Mouse (Mus musculus): ENCODE results near the gene Sdsl. TPM values are rescaled to one million over a fixed set of nuclear protein-coding genes. Genes with fewer than 3 reads are reported as not detected.

Sdsl gene
- polyA plus RNA-seq (2014; fragmentation: Nextera tagmentation; extraction: Ambion mirVana): 5.8 and 6.7 TPM in 2 replicates

- H3K4me1 ChIP-seq (replicated peaks; ENCODE audit: control insufficient read depth, insufficient read depth, low read length): no peaks in the 10 kb centered on the region
- ATAC-seq (ENCODE audit: low FRiP score): no peak
- no peak within 1 kb of the TSS for H3K4me3 ChIP-seq (ENCODE audit: low read depth, low read length)
- H3K4me2 ChIP-seq (replicated peaks; ENCODE audit: low read depth, low read length): no peak within 1 kb of the TSS
- no peak within 1 kb of the TSS for H3K9ac ChIP-seq (ENCODE audit: low read depth, low read length)
- H3K36me3 ChIP-seq (ENCODE audit: control insufficient read depth, insufficient read depth, low read length): no peaks in the 10 kb centered on the region
- 77% methylated on average over 8 of the region's 8 CpGs for WGBS
- H3K9me3 ChIP-seq (ENCODE audit: control insufficient read depth, low read length): no peaks in the 10 kb centered on the region
- no peak within 1 kb of the TSS for H3K27ac ChIP-seq (ENCODE audit: low read depth, low read length)
- H3K27me3 ChIP-seq (ENCODE audit: control insufficient read depth, insufficient read depth, low read length): no peaks in the 10 kb centered on the region
- DNase-seq (ENCODE audit: low spot score): no peak
Measured at GRCm38 (mm10) chr5:120472770-120473169, at the start of gene Sdsl. Sdsl (minus strand) TSS chr5:120472810.

- DNase-seq (ENCODE audit: low spot score) (no peak), ATAC-seq (ENCODE audit: low FRiP score) (no peak)
- Histone ChIP-seq H3K27me3 (ENCODE audit: control insufficient read depth, insufficient read depth, low read length) (no peaks in the 10 kb centered on the region), H3K9me3 (ENCODE audit: control insufficient read depth, low read length) (no peaks in the 10 kb centered on the region), H3K9ac (ENCODE audit: low read depth, low read length) (no peak overlapping the region), H3K4me1 (replicated peaks; ENCODE audit: control insufficient read depth, insufficient read depth, low read length) (peaks cover 5% of the 10 kb centered on the region; the same call in 1 of the 2 replicates), H3K4me3 (ENCODE audit: low read depth, low read length) (no peak overlapping the region), H3K4me2 (replicated peaks; ENCODE audit: low read depth, low read length) (no peak overlapping the region), H3K27ac (ENCODE audit: low read depth, low read length) (no peak overlapping the region), H3K36me3 (ENCODE audit: control insufficient read depth, insufficient read depth, low read length) (no peaks in the 10 kb centered on the region)
- 47% methylated on average over 9 of the region's 9 CpGs for WGBS
Measured at GRCm38 (mm10) chr5:120517552-120517951, 44.9 kb upstream of the Sdsl start.

GRCm38 (mm10) chr5:120516221-120516984, 43.8 kb upstream of the Sdsl start:
- Histone ChIP-seq H3K4me1 (replicated peaks; ENCODE audit: control insufficient read depth, insufficient read depth, low read length) (peaks cover 5% of the 10 kb centered on the region), H3K4me3 (ENCODE audit: low read depth, low read length) (no peak overlapping the region), H3K9me3 (ENCODE audit: control insufficient read depth, low read length) (no peaks in the 10 kb centered on the region), H3K27ac (ENCODE audit: low read depth, low read length) (no peak overlapping the region), H3K27me3 (ENCODE audit: control insufficient read depth, insufficient read depth, low read length) (peaks cover 2% of the 10 kb centered on the region; the same call in 1 of the 2 replicates), H3K9ac (ENCODE audit: low read depth, low read length) (no peak overlapping the region), H3K4me2 (replicated peaks; ENCODE audit: low read depth, low read length) (no peak overlapping the region), H3K36me3 (ENCODE audit: control insufficient read depth, insufficient read depth, low read length) (no peaks in the 10 kb centered on the region)
- DNase-seq (ENCODE audit: low spot score) (no peak), ATAC-seq (ENCODE audit: low FRiP score) (no peak)
- 58% methylated on average over 15 of the region's 15 CpGs for WGBS

DNA sequence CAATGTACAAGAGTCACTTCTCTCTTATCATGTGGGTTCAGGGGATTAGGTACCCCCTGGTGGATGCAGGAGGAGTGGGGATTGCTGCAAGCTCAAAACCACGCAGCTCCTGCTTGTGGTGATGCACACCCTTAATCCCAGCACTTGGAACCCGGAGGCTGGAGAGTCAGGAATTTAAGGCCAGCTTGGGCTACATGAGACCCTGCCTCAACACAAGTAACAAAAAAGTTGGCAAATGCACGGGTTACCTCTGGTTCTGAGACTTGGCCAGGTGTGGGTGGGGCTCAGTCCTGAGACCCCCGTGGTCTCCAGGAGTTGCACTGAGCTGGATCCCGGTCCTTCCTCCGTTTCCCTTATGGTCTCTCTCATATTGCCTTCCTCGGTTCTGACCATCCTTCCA, 42.8 kb upstream of the Sdsl start:
- DNase-seq (ENCODE audit: low spot score) (no peak), ATAC-seq (ENCODE audit: low FRiP score) (no peak)
- Histone ChIP-seq H3K4me3 (ENCODE audit: low read depth, low read length) (no peak overlapping the region), H3K36me3 (ENCODE audit: control insufficient read depth, insufficient read depth, low read length) (no peaks in the 10 kb centered on the region), H3K4me2 (replicated peaks; ENCODE audit: low read depth, low read length) (no peak overlapping the region), H3K27ac (ENCODE audit: low read depth, low read length) (no peak overlapping the region), H3K9ac (ENCODE audit: low read depth, low read length) (no peak overlapping the region), H3K9me3 (ENCODE audit: control insufficient read depth, low read length) (no peaks in the 10 kb centered on the region), H3K27me3 (ENCODE audit: control insufficient read depth, insufficient read depth, low read length) (peaks cover 2% of the 10 kb centered on the region; the same call in 1 of the 2 replicates), H3K4me1 (replicated peaks; ENCODE audit: control insufficient read depth, insufficient read depth, low read length) (peaks cover 7% of the 10 kb centered on the region)
- 79% methylated on average over 7 of the region's 7 CpGs for WGBS

DNA sequence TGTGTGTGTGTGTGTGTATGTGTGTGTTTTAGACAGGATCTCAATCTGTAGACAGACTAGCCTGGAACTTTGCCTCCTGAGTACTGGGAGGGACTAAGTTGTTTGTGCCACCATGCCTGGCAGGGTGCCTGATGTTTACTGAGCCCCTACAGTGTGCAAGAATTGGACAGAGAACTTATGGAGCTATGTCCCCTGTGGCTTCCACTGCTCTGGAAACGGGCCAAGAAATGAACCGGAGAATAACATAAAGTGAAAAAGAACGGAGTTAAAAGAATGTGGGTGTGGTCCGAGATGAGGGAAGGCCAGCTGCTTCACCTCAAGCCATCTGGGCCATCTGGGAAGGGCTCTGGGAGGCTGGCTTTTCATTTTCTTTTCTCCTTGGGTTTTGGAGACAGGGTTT, 42.1 kb upstream of the Sdsl start:
- Histone ChIP-seq H3K4me2 (replicated peaks; ENCODE audit: low read depth, low read length) (no peak overlapping the region), H3K27ac (ENCODE audit: low read depth, low read length) (no peak overlapping the region), H3K4me1 (replicated peaks; ENCODE audit: control insufficient read depth, insufficient read depth, low read length) (peaks cover 7% of the 10 kb centered on the region), H3K36me3 (ENCODE audit: control insufficient read depth, insufficient read depth, low read length) (no peaks in the 10 kb centered on the region), H3K4me3 (ENCODE audit: low read depth, low read length) (no peak overlapping the region), H3K9me3 (ENCODE audit: control insufficient read depth, low read length) (no peaks in the 10 kb centered on the region), H3K9ac (ENCODE audit: low read depth, low read length) (no peak overlapping the region), H3K27me3 (ENCODE audit: control insufficient read depth, insufficient read depth, low read length) (peaks cover 2% of the 10 kb centered on the region; the same call in 1 of the 2 replicates)
- DNase-seq (ENCODE audit: low spot score) (no peak), ATAC-seq (ENCODE audit: low FRiP score) (no peak)
- 43% methylated on average over 4 of the region's 4 CpGs for WGBS

- Histone ChIP-seq H3K4me2 (replicated peaks; ENCODE audit: low read depth, low read length) (no peak overlapping the region), H3K27ac (ENCODE audit: low read depth, low read length) (no peak overlapping the region), H3K4me3 (ENCODE audit: low read depth, low read length) (no peak overlapping the region), H3K36me3 (ENCODE audit: control insufficient read depth, insufficient read depth, low read length) (no peaks in the 10 kb centered on the region), H3K9me3 (ENCODE audit: control insufficient read depth, low read length) (no peaks in the 10 kb centered on the region), H3K9ac (ENCODE audit: low read depth, low read length) (no peak overlapping the region), H3K4me1 (replicated peaks; ENCODE audit: control insufficient read depth, insufficient read depth, low read length) (peaks cover 7% of the 10 kb centered on the region), H3K27me3 (ENCODE audit: control insufficient read depth, insufficient read depth, low read length) (peaks cover 2% of the 10 kb centered on the region)
- WGBS: 91% methylated on average over 9 of the region's 9 CpGs
- ATAC-seq (ENCODE audit: low FRiP score) (no peak), DNase-seq (ENCODE audit: low spot score) (no peak)
Measured at GRCm38 (mm10) chr5:120514031-120514677, 41.5 kb upstream of the Sdsl start.

DNA sequence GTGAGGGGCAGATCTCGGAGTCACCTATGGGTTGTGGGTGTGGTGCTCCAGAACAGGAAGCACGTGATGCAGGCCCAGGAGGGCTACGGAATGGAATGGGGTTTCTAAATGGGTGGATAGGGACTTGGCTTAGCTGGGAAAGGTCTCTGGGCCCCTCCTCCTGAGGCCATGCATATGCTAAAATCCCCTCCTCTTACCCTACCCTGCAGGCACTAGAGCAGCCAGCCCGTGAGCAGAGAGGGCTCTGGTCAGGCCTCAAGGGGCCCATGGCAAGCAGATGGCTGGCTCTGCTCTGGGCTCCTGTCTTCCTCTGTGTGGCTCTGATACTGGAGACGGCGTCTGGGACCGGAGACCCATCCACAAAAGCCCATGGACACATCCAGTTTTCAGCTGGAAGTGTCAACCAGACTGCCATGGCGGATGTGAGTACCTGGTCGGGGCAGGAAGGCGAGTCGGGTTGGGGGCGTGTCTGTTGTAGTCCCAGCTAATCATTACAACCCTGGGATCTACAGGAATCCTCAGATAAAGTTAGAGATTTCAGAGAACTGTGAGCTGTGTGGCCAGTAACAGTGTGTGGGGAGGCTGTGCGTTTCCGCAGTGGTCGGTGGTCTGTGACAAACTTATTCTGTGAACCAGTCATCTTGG, 40.4 kb upstream of the Sdsl start:
- DNase-seq (ENCODE audit: low spot score): peak; percentile 39
- peaks cover 7% of the 10 kb centered on the region for H3K4me1 ChIP-seq (replicated peaks; ENCODE audit: control insufficient read depth, insufficient read depth, low read length)
- H3K27me3 ChIP-seq (ENCODE audit: control insufficient read depth, insufficient read depth, low read length): peaks cover 2% of the 10 kb centered on the region
- H3K9me3 ChIP-seq (ENCODE audit: control insufficient read depth, low read length): no peaks in the 10 kb centered on the region
- H3K36me3 ChIP-seq (ENCODE audit: control insufficient read depth, insufficient read depth, low read length): no peaks in the 10 kb centered on the region
- WGBS: 39% methylated on average over 15 of the region's 15 CpGs
- no peak overlapping the region for H3K4me2 ChIP-seq (replicated peaks; ENCODE audit: low read depth, low read length)
- 0 out of 2 replicates have a peak overlapping the region, but pooled peaks have one; percentile 30 for H3K27ac ChIP-seq (ENCODE audit: low read depth, low read length)
- no peak overlapping the region for H3K9ac ChIP-seq (ENCODE audit: low read depth, low read length)
- ATAC-seq (ENCODE audit: low FRiP score): peak; percentile 36; the same call in 1 of the 2 replicates
- no peak overlapping the region for H3K4me3 ChIP-seq (ENCODE audit: low read depth, low read length)

DNA sequence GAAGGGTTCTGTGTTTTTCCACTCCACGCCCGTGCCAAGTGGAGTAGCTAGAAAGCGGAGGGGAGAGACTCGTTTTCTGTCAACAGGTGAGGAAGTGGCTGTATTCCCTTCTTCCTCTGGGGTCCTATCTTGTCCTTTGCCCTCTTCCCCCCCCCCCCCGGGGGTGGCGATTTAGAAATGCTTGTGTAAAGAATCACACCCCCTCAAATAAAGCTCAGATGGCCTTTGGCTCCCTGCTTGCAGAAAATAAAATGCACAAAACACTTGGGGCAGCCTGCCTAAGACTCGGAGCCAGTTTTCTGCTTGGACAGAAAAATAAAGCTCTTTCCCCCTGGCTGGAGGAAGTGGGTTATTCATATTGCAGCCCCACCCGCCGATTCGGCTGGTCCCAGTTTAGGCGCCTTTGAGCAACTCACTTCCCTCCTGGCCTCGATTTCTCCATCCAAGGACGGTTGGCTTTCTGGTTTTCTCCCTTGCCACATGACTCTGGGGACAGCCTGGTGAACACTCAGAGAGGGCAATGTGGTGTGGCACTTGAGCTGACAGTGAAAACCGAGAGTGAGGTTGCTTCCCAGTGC, 39.1 kb upstream of the Sdsl start:
- H3K4me3 ChIP-seq (ENCODE audit: low read depth, low read length): peak overlapping the region; percentile 42
- peaks cover 7% of the 10 kb centered on the region for H3K4me1 ChIP-seq (replicated peaks; ENCODE audit: control insufficient read depth, insufficient read depth, low read length)
- ATAC-seq (ENCODE audit: low FRiP score): no peak
- no peak for DNase-seq (ENCODE audit: low spot score)
- H3K4me2 ChIP-seq (replicated peaks; ENCODE audit: low read depth, low read length): peak overlapping the region; percentile 54; the same call in 1 of the 2 replicates
- H3K9ac ChIP-seq (ENCODE audit: low read depth, low read length): no peak overlapping the region
- 43% methylated on average over 14 of the region's 14 CpGs for WGBS
- H3K27me3 ChIP-seq (ENCODE audit: control insufficient read depth, insufficient read depth, low read length): peaks cover 2% of the 10 kb centered on the region
- H3K36me3 ChIP-seq (ENCODE audit: control insufficient read depth, insufficient read depth, low read length): no peaks in the 10 kb centered on the region
- no peak overlapping the region for H3K27ac ChIP-seq (ENCODE audit: low read depth, low read length)
- H3K9me3 ChIP-seq (ENCODE audit: control insufficient read depth, low read length): no peaks in the 10 kb centered on the region
